Mouse (Mus musculus) liver, embryonic 13.5 days (tissue): Measurements from ENCODE around the gene Prkag1. TPM values are rescaled to one million over a fixed set of nuclear protein-coding genes. Genes with fewer than 3 reads are reported as not detected.

Experiments used
- ATAC-seq: fragments of 200-750 bp; cut with Nextera tagmentation; 2 replicates; pipeline ENCODE4 v1.8.0; 2017; ENCODE audit warnings: low read depth, mild to moderate bottlenecking, moderate number of reproducible peaks, moderate library complexity
- DNase-seq: peaks from one replicate; pipeline ENCODE4 v3.0.0; 2022
- H3K27ac ChIP-seq: fragments of 300-500 bp; sonication (generic); 2 replicates; pipeline ENCODE4 v1.5.1; 2015; ENCODE audit warnings: moderate library complexity, mild to moderate bottlenecking, inconsistent platforms
- H3K27me3 ChIP-seq: fragments of 300-500 bp; sonication (generic); 2 replicates; pipeline ENCODE4 v1.6.1; 2015; ENCODE audit warnings: mild to moderate bottlenecking, inconsistent platforms
- H3K36me3 ChIP-seq: fragments of 300-500 bp; sonication (generic); 2 replicates; pipeline ENCODE4 v1.6.1; 2015; ENCODE audit warnings: mild to moderate bottlenecking, inconsistent platforms
- H3K4me1 ChIP-seq: fragments of 300-500 bp; sonication (generic); replicated peaks from 2 replicates; pipeline ENCODE4 v1.6.1; 2015; ENCODE audit warnings: inconsistent platforms
- H3K4me2 ChIP-seq: fragments of 300-500 bp; sonication (generic); 2 replicates; pipeline ENCODE4 v1.6.1; 2015; ENCODE audit warnings: inconsistent platforms, mild to moderate bottlenecking, moderate library complexity
- H3K4me3 ChIP-seq: fragments of 300-500 bp; sonication (generic); replicated peaks from 2 replicates; pipeline ENCODE4 v1.5.1; 2015; ENCODE audit warnings: mild to moderate bottlenecking, inconsistent platforms
- H3K9ac ChIP-seq: fragments of 300-500 bp; sonication (generic); 2 replicates; pipeline ENCODE4 v1.6.1; 2015; ENCODE audit warnings: mild to moderate bottlenecking, inconsistent platforms
- H3K9me3 ChIP-seq: fragments of 300-500 bp; sonication (generic); replicated peaks from 2 replicates; pipeline ENCODE4 v1.6.1; 2016; ENCODE audit warnings: inconsistent platforms
- WGBS: fragments of 180-500 bp; shearing (Covaris S2); methylation state at CpG from one replicate; pipeline ENCODE4 v1.1.7; 2015; ENCODE audit not compliant: insufficient replicate concordance; 5-methylcytosine and 5-hydroxymethylcytosine counted together
- polyA plus RNA-seq: library from polyadenylated mRNA; unstranded; fragments of >200 nt; fragmentation: Nextera tagmentation; extraction: Ambion mirVana; gene quantifications from 2 replicates; pipeline ENCODE4 v1.2.1, GENCODE M21; 2015

The Prkag1 gene
- polyA plus RNA-seq, 1 experiment from 2014 or later = 116 TPM

GRCm38 (mm10) chr15:98775533-98775932, 55.8 kb downstream of the Prkag1 start:
- Histone ChIP-seq H3K27me3 (peaks cover 100% of the 10 kb centered on the region), H3K36me3 (no peaks in the 10 kb centered on the region), H3K9ac (no peak overlapping the region), H3K4me2 (no peak overlapping the region), H3K27ac (no peak overlapping the region), H3K4me3 (no peak overlapping the region), H3K4me1 (peaks cover 46% of the 10 kb centered on the region), H3K9me3 (no peaks in the 10 kb centered on the region)
- DNase-seq = no peak
- ATAC-seq = no peak
- whole genome bisulfite sequencing = 11% methylated on average over 5 of the region's 5 CpGs

- WGBS = 22% methylated on average over 15 of the region's 15 CpGs
- peaks cover 46% of the 10 kb centered on the region for H3K4me1 ChIP-seq
- no peak for ATAC-seq
- no peak overlapping the region for H3K9ac ChIP-seq
- H3K4me3 ChIP-seq = no peak overlapping the region
- no peaks in the 10 kb centered on the region for H3K36me3 ChIP-seq
- H3K27me3 ChIP-seq = peaks cover 99% of the 10 kb centered on the region
- H3K9me3 ChIP-seq = no peaks in the 10 kb centered on the region
- H3K27ac ChIP-seq = no peak overlapping the region
- no peak for DNase-seq
- H3K4me2 ChIP-seq = no peak overlapping the region
These were observed 57.2 kb downstream of the Prkag1 start for GRCm38 (mm10) chr15:98774096-98774495.

GRCm38 (mm10) chr15:98772511-98773211, 58.7 kb downstream of the Prkag1 start:
- Histone ChIP-seq H3K4me2 (peak overlapping the region; percentile 65), H3K27ac (no peak overlapping the region), H3K27me3 (peaks cover 99% of the 10 kb centered on the region), H3K9me3 (no peaks in the 10 kb centered on the region), H3K4me3 (peak overlapping the region; percentile 50), H3K9ac (peak overlapping the region; percentile 46), H3K4me1 (peaks cover 37% of the 10 kb centered on the region), H3K36me3 (no peaks in the 10 kb centered on the region)
- ATAC-seq (no peak; the same call in 1 of the 2 replicates), DNase-seq (peak; percentile 23)
- 2% methylated on average over 36 of the region's 36 CpGs for WGBS

DNA sequence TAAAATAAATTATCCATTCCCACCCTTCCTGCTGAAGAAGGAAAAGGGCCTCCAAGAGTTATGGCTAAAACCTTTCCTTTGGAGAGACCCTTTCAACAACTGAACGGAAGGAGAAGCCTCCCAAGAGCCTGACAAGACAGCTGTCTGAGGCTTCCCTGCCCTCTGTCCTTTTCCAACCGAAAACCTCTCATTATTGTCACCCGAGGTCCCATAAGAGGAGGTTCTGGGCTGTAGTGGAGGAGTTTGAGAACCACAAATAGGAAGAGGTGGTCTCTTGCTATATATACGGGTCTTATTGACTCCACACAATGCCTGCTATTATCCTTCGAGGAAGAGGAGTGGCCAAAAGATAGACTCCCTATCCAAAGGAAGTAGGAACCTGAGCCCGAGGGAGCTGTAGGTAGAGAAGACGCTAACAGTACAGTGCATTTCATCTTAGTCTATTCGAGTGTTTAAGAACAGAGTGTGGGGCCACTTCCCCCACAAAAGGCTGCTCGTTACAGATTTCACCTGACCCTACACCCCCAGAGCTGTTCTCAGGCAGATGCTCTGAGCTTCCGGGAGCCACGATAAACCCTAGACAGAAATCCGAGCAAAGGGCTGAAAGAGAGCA, 59.4 kb downstream of the Prkag1 start:
- Histone ChIP-seq H3K4me1 (peaks cover 30% of the 10 kb centered on the region), H3K4me2 (peak overlapping the region; percentile 65), H3K27ac (no peak overlapping the region), H3K9me3 (no peaks in the 10 kb centered on the region), H3K4me3 (peak overlapping the region; percentile 50), H3K36me3 (no peaks in the 10 kb centered on the region), H3K27me3 (peaks cover 92% of the 10 kb centered on the region), H3K9ac (no peak overlapping the region)
- 5% methylated on average over 12 of the region's 12 CpGs for WGBS
- ATAC-seq = no peak
- no peak for DNase-seq

DNA sequence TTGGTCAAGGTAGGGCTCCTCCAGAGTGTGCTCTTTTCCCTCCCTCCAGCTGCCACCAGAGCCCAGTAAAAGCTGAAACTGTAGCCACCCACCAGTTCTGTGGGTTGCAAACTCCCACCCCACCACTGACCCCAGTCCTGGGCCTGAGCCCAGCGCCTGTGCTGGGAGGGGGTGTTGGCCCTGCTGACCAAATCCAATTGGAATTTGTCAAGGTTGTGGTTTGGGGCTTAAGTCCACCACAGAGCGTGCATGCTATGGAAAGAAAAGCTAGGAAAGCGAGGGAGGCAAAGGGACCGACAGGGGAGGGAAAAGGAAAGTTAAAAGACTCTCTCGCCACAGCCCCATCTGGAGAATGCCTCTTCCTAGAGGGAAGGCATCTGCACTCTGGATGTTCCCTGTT, 63.1 kb downstream of the Prkag1 start:
- no peak overlapping the region for H3K27ac ChIP-seq
- no peak overlapping the region for H3K4me3 ChIP-seq
- H3K4me2 ChIP-seq = no peak overlapping the region
- H3K9me3 ChIP-seq = no peaks in the 10 kb centered on the region
- WGBS = 51% methylated on average over 5 of the region's 5 CpGs
- no peak for DNase-seq
- H3K27me3 ChIP-seq = peaks cover 84% of the 10 kb centered on the region
- ATAC-seq = no peak
- H3K36me3 ChIP-seq = no peaks in the 10 kb centered on the region
- H3K4me1 ChIP-seq = peaks cover 18% of the 10 kb centered on the region
- no peak overlapping the region for H3K9ac ChIP-seq

- Histone ChIP-seq H3K36me3 (no peaks in the 10 kb centered on the region), H3K9ac (no peak overlapping the region), H3K27me3 (peaks cover 63% of the 10 kb centered on the region), H3K4me1 (peaks cover 25% of the 10 kb centered on the region), H3K4me2 (no peak overlapping the region), H3K27ac (no peak overlapping the region), H3K4me3 (no peak overlapping the region), H3K9me3 (no peaks in the 10 kb centered on the region)
- WGBS = 57% methylated on average over 4 of the region's 4 CpGs
- DNase-seq = no peak
- no peak for ATAC-seq
These were observed 65.4 kb downstream of the Prkag1 start for GRCm38 (mm10) chr15:98765929-98766328.

Other genes starting within 250 kb of the Prkag1 start
- 5.2 and 6.2 TPM in 2 replicates for gene Adcy6, start 221.4 kb downstream of the Prkag1 start, polyA plus RNA-seq
- 1.4 and 1.5 TPM in 2 replicates for gene Cacnb3, start 200.7 kb downstream of the Prkag1 start, polyA plus RNA-seq
- gene Ddx23, start 168.6 kb downstream of the Prkag1 start, polyA plus RNA-seq = 14.7 and 15.5 TPM in 2 replicates
- gene Rnd1, start 154.1 kb downstream of the Prkag1 start, polyA plus RNA-seq = 0.35 and 0.37 TPM in 2 replicates
- gene Ccdc65, start 123.3 kb downstream of the Prkag1 start, polyA plus RNA-seq = 0.06 TPM in 1 of 2 replicates, not detected in the other
- gene Fkbp11, start 103.3 kb downstream of the Prkag1 start, polyA plus RNA-seq = 91.3 and 91.7 TPM in 2 replicates
- 11.9 and 13.8 TPM in 2 replicates for gene Arf3, start 68.3 kb downstream of the Prkag1 start, polyA plus RNA-seq
- not detected in 2 replicates for gene Wnt10b, start 53.4 kb downstream of the Prkag1 start, polyA plus RNA-seq
- gene Wnt1, start 41.7 kb downstream of the Prkag1 start, polyA plus RNA-seq = not detected in 2 replicates
- gene Ddn, start 22.0 kb downstream of the Prkag1 start, polyA plus RNA-seq = not detected in 2 replicates
- gene Kmt2d, start 39.7 kb upstream of the Prkag1 start, polyA plus RNA-seq = 4.0 and 4.2 TPM in 2 replicates
- gene Rhebl1, start 63.0 kb upstream of the Prkag1 start, polyA plus RNA-seq = 4.0 and 4.2 TPM in 2 replicates
- 0.12 and 0.16 TPM in 2 replicates for gene Dhh, start 67.0 kb upstream of the Prkag1 start, polyA plus RNA-seq
- 3.2 and 3.9 TPM in 2 replicates for gene Lmbr1l, start 86.7 kb upstream of the Prkag1 start, polyA plus RNA-seq
- 1,202 and 1,287 TPM in 2 replicates for gene Tuba1b, start 103.0 kb upstream of the Prkag1 start, polyA plus RNA-seq
- gene Gm49450, start 122.0 kb upstream of the Prkag1 start, polyA plus RNA-seq = not detected in 2 replicates
- gene Tuba1a, start 122.2 kb upstream of the Prkag1 start, polyA plus RNA-seq = 109 TPM in 2 replicates
- gene Tuba1c, start 198.4 kb upstream of the Prkag1 start, polyA plus RNA-seq = 239 and 246 TPM in 2 replicates
- 0.54 and 0.62 TPM in 2 replicates for gene Prph, start 223.7 kb upstream of the Prkag1 start, polyA plus RNA-seq
- 14.5 and 18.9 TPM in 2 replicates for gene Troap, start 243.1 kb upstream of the Prkag1 start, polyA plus RNA-seq